Mouse (Mus musculus): Measurements from ENCODE around the gene Iah1.

Iah1 gene

DNA sequence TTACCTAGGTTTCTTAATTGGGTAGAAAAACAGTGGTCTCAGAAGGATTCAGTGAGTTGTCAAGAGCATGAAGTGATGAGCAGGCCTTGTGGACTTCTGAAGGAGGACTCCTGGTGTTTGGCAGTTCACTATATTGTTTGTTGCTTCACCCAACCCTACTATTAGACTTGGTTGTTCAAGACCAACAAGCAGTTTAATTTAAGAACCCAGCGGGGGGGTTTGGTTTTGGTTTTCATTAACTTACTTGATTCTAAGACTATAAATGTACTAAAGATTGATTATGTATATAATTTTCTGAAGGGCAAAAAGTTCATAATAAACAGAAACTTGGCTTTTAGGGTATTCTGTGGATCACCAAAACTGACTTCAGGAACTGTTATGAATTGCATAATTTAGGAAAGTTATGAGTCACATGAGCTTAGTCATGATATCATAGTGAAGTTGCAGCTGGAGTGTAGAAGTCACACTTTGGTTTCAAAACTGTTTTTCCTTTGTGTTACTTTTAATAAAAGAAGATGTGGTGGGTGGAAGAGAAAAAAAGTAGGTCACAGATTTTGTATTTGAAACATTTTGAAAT lies 53.9 kb downstream of the Iah1 start:
- no peak for DNase-seq

DNA sequence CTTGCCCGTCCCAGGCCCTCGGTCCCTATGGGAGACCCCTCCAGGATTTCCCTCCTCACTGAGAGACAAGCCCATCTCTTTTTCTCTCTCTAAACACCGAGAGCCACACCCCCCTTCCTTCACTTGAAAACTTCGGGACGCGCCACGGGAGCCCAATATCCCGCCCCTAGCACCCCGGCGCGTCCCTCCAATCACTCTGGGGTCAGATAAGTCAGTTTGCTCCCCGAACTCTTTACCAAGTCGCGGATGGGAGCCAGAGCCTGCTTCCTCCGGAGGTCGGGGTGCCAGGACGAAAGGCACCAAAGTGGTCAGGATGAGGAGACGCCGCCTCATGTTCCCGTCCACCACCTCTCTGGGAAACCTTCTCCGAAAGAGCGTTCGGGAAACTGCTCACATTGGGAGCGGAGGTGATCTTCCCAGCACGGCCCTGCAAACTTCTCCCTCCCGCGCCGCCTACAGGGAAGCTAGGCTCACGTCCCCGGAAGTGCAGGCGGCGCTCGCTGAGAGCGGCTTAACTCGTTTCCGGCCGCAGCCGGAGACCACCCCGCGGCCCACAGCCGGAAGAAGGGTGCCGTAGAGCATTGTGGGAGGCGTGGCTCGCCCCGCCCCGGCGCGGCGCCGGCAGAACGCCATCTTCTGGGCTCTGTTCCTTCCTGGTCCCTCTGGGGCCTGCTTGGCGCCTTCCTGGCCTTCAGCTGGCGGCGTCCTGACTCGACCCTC lies 57.1 kb downstream of the Iah1 start, which contains the start of gene Adam17:
Gene Adam17 (minus strand): TSS at position 533 of the 720 bp plus-strand sequence.
- peak; percentile 98 for DNase-seq

Measured in lung, postnatal 10 days (tissue).